Mouse (Mus musculus): ENCODE results near the gene Uvrag.
A peak's percentile ranks its signal among the peaks of the same experiment; 100 is the strongest.

Uvrag gene

DNA sequence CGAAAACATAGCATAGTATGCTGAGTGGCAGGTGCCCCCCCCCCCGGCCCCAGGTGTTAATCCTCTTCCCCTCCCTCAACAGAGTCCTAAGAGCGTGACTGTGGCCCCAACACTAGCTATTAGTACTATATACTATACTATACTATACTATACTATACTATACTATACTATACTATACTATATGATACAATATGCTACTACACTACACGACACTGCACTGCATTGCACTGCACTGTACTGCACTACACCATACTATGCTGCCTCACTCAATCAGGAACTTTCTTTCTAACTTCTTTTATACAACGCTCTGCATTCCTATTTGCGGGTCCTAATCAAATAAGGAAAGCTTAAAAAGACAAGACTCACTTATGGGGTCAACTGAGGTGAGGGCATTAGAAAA, 224.4 kb downstream of the Uvrag start:
- no peak for DNase-seq

DNA sequence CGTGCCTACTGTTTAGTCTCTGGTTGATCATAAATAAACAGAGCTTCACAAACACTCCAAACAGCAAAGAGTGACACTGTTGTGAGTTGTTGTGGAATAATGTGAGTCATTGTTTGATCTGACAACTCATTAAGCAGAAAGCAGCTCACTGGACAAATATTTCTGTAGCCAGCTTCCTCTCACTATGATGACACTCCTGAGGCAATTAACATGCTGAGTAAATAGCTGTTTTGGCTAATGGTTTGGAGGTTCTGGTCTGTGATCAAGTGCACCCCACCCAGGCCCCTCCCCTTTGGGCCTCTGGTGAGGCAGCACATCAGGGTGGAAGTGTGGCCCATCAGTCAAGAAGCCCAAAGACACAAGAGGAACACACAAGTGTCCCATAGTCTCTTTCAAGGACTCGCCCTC, 228.0 kb downstream of the Uvrag start:
- no peak for DNase-seq

DNA sequence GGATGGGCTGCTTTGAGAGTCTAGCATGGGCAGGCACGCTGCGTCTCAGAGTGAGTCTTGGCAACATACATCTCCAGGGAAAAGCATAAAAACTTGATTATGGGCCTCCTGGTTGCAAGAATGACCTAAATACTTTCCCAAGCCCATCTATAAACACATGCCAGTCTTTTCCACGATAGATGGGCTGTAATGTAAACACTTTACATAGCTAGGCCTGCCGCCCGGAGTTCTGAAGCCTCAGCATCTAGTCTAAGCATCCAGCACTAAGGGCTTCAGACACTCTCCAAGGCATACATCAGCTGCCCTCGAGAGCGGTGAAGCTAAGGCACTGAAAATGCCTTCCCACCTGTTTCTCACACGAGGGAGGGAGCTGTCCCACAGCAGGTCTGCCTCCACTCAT, 229.7 kb downstream of the Uvrag start:
- DNase-seq, result no peak

DNA sequence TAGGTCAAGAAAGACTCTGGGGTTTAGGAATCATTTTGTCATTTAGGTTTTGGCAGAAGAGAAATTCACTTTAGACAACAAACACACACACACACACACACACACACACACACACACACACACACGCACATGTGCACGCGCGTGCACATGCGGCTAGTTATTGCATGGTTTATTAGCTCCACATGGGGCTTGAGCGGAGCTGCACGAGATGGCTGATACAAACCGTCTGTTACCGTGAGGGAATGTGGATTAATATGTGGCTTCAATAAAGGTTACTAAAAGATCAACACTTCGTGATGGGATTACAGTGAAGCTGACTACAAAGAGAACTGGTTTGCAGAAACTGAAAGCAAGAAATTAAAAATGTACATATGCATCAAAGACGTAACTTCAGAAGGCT, 230.2 kb downstream of the Uvrag start:
- no peak for DNase-seq

DNA sequence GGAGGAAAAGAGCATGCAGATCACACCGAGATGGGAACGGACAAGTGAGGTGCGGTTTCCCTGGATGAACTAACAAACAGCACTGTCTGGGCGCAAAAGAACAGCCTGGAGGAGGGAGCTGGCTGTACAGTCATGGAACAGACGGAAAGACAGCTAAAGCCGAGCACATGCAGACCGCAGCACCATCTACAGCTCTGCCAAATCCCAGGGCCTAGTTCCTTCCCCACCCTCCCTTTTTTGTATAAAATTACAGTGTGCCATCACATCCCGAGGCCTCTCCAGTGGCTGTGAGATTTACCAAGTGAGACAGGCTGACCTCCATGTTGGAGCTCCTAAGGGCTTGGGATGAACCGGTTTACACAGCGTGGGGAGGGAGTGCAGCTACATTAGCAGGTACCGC, 230.8 kb downstream of the Uvrag start:
- no peak for DNase-seq

DNA sequence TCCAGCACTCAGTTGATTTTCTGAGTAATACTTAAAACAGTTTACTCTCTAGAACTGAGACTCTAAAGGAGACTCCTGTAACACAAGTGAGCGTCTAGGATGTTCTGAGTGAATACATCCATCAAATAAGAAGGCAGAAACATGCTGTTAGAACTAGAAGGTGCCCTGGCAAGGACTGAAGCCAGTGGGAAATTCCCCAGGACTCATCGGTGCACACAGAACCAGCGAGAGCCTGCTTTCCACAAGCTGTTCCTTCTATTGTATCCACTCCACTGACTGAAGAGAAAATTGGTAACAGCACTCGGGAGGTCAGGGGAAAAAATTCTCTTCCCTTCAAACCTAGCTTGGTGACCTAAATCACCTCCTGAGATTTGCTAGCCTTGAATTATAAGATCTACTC, 233.5 kb downstream of the Uvrag start:
- peak; percentile 42 to 53 for DNase-seq

DNA sequence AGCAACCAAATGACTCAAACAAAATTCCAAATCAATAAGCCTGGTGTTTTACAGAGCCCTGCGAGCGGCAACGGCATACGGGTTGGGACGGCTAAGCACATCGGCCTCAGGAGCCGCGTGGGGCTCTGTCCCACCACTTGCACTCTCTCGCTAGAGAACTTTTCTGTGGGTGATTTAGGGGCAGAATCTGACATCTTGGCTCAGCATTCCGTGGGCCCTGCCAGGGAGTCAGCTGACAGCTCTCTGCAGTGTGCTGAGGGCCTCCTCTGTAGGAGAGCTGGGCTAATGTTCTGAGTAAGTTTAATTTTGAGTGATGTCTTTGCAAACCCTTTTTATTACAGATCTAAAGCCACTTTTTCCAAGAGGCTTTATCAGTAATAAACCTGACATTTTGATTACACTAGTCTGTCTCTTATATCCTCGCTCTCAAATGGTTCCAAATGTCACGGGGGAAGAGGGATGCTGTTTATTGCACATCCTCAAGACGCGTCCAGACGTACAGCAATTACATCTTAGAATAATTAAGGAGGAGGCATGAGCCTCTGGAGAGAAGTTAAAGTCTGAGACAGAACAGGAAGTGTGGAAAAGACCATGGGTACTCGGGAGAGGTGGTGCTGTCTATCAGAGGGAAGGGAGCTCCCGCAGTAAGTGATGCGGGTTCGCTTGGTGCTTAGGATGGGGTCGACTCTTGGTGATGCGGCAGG, 236.1 kb downstream of the Uvrag start:
- DNase-seq, result peak; percentile 35 to 57

DNA sequence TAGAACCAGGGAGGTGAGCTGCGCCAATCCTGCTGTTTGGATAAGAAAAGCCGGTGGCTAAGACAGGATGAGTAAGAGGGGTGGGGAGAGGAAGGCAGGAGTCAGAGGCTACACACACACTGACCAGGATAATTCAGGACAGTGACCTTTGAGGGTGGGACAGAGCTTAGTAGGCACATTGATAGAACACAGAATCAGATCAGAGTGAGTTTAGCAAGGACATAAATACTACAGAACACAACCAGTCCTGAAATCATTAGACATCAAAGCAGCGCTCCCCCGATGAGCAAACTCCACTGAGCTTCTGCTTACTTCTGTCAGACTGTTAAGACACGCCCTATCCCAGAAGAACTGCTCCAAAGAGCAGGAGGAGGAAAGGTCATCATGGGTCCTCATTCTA, 237.1 kb downstream of the Uvrag start:
- DNase-seq, result no peak

DNA sequence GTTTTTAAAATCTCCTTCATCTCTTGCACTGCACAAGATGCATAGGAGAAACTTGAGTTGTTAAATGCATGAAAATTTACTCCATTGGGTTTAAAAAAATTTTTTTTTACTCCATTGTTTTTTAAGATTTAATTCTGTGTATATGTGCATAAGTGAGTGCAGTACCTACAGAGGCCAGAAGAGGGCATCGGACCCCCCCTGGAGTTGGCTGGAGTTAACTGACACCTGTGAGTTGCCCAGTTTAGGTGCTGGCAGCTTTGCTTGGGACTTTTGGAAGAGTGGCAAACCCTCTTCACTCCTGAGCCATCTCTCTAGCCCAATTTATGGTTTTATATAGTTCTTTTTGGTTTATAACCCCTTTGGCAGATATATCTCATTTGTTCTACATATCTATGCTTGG, 239.8 kb downstream of the Uvrag start:
- peak in 1 of 2 experiments; percentile 46 for DNase-seq

DNA sequence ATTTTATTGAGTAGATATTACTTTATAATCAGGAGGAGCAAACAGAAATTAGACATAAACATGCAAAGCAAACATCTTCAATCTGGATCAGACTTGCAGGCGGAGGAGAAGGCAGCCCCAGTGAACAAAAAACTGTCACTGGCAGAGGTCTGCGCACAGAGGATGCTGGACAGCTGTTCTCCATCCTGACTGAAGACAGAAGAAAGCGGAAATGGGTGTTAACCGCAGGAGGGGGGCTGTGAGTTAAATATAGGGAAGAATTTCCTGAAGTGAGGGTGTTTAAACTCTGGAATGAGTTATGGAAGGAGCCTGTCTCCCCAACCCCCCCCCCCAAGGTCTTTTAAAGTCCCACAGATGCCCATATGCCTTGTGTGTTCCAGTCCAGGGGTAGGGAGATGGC, 241.1 kb downstream of the Uvrag start:
- no peak for DNase-seq

DNA sequence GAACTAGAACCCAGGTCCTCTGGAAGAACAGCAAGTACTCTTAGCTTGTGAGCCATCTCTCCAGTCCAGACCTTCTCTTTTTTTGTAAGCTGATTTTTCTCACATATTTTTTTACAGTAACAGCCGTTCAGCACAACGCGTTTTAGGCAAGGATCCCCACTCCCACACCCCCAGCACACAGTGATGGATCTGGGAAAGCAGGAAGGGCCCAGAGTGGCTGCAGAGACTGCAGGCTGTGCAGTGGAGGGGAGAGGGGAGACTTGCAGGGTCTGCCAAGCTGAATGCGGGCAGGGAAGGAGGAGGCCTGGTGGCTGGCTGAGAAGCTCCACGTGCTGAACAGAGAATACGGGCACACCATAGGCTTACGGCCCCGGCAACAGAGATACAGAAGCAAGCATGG, 243.6 kb downstream of the Uvrag start:
- DNase-seq, result no peak

DNA sequence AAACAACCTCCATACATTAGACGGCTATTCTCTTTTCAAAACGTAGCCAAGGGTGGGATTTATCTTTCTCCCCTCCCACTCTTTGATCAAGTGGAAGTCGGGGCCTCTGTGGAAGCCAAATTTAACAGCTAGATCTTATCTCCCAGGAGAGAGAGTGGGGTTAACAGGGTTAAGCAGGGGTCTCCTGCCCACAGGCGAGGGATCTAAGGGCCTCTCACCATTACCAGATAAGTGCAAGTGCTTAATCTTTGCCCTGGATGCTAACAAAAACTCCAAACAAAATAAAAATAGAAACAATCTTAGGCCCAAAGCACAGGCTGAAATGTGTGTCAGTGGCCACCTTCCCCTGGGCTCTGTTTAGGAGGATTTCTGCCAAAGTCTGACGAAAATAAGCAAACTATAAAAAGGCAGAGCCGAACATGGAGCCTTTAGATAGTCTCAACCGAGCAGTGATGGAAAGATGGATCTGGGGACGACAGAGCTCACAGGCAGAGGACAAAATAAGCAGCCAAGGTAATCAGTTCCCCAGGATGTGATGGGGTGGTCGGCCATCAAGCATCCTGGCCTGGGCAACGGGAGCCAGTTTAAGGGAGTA, 245.3 kb downstream of the Uvrag start:
- no peak for DNase-seq

DNA sequence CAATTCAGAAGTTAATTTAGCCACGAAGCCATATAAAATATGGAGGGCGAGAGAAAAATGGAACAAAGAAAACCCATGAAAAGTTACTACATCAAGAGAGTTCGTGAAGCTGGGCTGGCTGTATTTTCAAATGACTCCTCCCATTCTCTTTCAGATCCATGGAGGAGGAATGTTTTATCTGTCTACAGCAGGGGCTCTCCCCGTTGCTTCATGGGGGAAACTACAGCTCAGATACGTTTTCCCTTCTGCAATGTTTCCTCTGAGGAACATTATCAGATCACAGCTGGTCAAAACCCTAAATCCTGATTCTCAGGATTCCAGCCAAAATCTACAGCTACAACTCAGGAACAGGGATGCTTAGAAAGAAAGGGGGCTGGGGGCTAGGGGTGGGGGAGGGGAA, 246.2 kb downstream of the Uvrag start:
- DNase-seq, result no peak

DNA sequence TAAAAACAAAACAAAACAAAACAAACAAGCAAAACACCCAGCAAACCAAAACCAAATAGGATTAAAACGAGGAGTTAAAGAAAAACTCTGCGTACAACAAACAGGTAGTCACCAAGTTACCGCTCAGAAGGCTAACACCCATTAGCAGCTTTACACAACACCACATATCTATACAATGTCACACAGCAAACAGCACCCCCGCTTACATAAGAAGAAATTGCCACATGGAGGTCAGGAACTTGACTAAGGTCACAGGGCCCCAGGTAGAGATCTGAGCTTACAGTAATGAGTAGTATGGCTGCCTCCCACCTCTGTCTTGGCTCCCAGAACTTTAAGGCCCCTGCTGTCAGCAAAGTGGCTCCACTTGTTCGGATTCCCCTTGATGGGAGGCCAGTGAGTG, 246.6 kb downstream of the Uvrag start:
- DNase-seq, result no peak

DNA sequence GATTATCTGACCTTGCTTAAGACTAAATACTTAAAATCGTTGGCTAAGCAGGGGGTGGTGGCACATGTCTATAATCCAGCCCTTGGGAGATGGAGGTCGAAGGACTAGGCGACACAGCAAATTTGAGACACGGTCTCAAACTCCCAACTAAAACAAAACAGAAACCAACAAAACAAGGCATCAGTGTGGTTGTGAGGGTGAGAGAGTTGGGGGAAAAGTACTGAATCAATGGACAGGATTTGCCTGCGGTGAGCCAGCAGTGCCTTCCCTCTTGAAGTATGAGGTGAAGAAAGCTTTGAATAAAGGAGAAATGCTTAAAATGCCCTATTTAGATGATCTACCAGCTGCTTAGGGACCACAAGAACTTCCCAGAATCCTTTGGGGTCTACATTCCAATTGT, 247.8 kb downstream of the Uvrag start:
- no peak for DNase-seq

DNA sequence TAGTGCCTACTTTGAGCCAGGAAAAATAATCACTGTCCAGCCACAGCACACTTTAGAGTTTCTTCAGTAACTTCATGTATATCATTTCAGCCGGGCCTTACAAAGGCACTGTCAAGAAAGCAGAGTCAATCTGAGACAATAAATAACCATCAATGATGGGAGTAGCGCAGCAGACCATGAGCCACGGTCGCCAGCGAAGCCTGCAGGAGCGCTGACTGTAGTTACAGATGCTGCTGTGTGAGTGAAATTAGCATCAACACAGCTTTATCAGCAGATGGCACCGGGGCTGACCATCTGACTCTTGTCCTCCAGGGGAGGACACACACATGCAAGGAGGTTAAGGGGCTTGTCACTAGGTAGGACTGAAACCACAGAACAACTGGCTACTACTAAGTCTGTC, 251.7 kb downstream of the Uvrag start:
- DNase-seq, result peak in 1 of 2 experiments; percentile 33

DNA sequence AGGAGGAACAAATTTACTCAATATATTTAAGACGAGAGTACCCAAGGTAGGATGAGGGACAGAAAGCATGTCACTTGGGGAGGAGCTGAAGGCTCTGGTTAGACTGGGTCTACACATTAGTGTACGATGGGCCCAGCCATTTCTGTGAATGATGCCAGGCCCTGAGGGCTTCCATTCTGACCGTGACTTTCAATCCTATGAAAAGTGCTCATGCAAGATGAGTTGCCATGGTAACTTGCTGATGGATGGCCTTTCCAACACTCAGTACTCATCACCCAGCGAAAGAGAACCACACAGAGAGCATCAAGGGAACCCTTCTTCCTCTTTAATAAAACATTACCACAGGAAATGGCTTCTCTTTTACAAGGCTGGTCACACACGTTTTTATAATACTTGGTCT, 252.1 kb downstream of the Uvrag start:
- peak; percentile 42 to 45 for DNase-seq

DNA sequence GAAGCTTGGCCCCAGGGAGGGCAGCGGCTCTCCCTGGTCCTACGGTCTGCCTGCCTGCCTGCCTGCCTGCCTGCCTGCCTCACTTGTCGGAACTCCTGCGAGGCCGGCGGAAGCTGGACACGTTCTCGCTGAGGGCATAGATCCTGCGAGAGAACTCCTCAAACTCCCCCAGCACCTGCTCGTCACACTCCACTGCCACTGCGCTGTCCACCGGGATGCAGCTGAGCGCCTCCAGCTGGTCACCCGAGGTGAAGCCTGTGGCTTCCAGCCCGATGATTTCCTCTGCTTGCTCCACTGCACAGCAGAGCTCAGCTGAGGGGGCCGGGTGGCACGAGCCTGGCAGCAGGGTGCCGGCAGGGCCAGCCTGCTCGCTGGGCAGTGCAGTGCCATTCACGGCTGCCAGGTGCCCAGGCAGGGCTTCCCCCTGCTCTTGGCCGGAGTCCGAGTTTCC, 253.1 kb downstream of the Uvrag start:
- peak; percentile 82 to 88 for DNase-seq

DNA sequence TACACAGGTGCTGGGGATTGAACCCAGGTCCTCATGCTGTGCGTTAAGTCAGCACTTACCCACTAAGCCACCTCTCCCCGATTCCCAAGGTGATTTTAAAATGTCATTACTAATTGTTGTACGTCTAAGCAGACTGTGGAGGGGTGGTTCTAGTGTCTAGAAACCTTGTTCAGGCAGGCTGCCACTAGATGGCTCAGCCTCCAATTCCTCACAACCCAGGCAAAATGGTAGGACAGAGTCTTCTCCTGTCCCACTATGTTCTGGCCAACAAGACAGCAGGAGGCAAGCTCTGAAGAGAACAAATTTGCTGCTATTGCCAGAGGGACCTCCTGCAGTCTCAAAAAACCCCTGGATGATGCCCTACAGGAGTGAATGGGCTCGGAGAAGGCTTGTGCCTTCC, 259.1 kb downstream of the Uvrag start:
- peak; percentile 48 to 60 for DNase-seq

DNA sequence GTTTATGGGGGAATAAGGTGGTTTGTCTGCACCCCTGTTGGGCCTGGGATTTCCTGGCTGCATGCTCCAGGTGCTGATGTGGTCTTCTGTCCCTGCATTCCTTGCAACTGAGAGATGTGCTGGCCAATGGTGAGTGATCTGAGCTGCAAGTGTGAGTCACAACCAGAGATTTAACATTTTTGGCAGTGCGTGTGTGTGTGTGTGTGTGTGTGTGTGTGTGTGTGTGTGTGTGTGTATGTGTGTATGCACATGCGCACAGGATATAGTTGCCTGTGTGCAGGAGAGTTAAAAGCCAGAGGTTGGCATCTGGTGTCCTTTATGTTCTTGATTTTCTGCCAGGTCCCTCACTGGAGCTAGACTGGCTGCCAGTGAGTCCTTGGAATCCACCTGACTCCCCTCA, 261.8 kb downstream of the Uvrag start:
- DNase-seq, result no peak

DNA sequence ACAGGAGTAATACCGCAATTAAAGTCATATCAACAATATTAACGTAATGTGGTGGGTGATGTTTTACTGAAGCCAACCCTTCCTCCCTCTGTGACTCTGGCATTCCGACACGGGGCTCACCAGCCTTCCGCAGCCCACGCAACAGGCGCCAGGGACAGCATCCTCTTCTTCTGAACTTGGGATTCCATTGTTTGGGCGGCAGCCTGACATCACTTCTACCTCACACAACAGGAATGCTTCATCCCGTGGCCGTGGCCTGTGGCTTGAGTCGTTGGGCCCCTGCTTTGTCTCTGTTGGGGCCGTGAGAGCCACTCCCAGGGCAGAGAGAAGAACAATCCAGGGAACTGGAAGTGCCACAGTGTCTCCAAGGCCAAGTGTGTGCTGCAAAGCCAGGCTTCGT, 264.8 kb downstream of the Uvrag start:
- no peak for DNase-seq

DNA sequence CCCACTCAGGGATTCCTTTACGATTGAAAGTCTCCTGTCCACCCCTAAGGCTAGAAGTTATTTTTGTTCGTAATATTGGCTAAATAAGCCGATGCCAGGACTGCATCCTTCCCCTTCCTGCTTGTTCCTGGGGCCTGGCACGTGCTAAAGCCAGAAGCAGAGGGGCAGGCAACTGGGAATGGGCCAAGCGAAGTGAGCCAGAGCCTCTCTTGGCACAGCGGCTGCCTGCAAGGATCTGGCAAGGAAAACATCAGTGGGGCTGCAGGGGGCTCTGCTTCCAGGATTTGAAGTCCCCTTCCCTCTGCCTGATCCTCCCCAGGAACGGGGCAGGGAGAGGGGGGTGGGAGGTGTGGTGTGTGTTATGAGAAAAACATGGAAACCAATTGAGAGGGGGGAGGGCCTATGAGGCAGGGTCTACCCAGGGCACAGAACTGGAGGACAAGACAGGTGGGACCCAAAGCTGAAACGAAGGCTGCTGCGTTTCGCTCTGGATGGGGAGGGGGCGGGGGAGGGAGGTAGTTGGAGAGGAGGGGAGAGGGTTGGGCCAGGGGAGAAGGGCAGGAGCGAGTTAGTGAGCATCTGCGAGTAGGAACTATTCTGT, 265.5 kb downstream of the Uvrag start:
- DNase-seq, result peak; percentile 84 to 86

DNA sequence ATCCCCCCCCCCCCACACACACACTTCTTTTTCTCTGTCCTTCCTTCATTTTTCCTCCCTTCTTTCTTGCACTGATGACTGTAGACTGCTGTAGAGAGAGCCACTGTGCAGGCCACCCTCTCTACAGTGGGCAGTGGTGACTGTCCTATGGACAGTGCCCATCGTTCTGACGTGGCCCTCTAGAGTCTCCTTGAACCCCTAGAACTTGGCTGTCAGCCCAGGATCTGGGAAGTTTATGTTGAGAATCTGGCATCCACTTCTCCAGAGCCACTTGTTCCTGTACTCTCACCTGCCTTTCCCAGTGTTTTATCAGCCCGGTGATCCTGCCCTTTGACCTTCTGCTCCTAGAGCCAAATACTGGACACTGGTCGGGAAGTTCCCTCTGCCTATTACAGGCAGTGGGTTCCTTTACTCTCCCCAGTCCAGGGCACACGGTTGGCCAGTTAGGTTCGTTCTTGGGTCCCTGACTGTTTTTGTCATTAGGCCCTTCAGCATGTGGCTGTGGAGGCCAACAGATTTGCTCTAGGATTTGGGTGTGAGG, 266.5 kb downstream of the Uvrag start:
- DNase-seq, result no peak

DNA sequence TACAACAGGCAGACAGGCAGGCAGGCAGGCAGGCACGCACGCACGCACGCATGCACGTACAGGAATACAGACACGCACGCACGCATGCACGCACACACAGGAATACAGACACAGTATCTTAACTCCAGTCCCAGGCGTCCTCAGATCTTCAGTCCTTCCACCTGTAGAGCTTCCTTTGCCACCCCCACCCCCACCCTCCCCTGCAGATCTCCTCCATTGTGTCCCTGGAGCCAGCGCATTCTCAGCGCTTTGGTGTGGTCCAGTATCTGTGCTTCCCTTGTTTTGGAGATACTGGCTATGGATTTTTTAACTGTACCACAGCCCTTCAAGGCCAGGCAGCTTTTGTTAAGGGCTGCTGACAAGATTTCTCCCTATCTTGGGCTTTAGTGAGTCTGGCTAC, 267.6 kb downstream of the Uvrag start:
- no peak for DNase-seq
